Mouse (Mus musculus) erythroblast, embryonic 14.5 days (primary cell): ENCODE data around the gene Rasa3.

Experiments used
- GATA1 ChIP-seq: IDR thresholded peaks from 2 replicates; pipeline ENCODE4 v1.6.1; 2012; ENCODE audit warnings: low read length, inconsistent platforms, mixed read lengths
- TAL1 ChIP-seq: IDR thresholded peaks from 3 replicates; pipeline ENCODE4 v1.6.1; 2012; ENCODE audit warnings: low read length, inconsistent platforms, mixed read lengths

- TF ChIP-seq GATA1 (no peak), TAL1 (no peak)
These were observed 52.0 kb downstream of the Rasa3 start for GRCm38 (mm10) chr8:13625281-13625970.
